Mouse (Mus musculus) kidney, embryonic 16.5 days (tissue): Measurements from ENCODE around the gene Rasa3. TPM values are rescaled to one million over a fixed set of nuclear protein-coding genes. Genes with fewer than 3 reads are reported as not detected.

Experiments used
- ATAC-seq: fragments of 200-750 bp; cut with Nextera tagmentation; 2 replicates; pipeline ENCODE4 v1.8.0; 2017; ENCODE audit warnings: moderate TSS enrichment; ENCODE audit not compliant: low FRiP score, low TSS enrichment
- H3K27ac ChIP-seq: fragments of 300-500 bp; sonication (generic); 2 replicates; pipeline ENCODE4 v1.5.1; 2014; ENCODE audit warnings: low read length
- H3K27me3 ChIP-seq: fragments of 300-500 bp; sonication (generic); 2 replicates; pipeline ENCODE4 v1.6.1; 2014; ENCODE audit warnings: low read length, control low read depth, mixed read lengths; ENCODE audit not compliant: insufficient read depth
- H3K36me3 ChIP-seq: fragments of 300-500 bp; sonication (generic); 2 replicates; pipeline ENCODE4 v1.6.1; 2014; ENCODE audit warnings: low read length, control low read depth, mixed read lengths; ENCODE audit not compliant: insufficient read depth
- H3K4me1 ChIP-seq: fragments of 300-500 bp; sonication (generic); 2 replicates; pipeline ENCODE4 v1.6.1; 2014; ENCODE audit warnings: low read length, control low read depth, mixed read lengths; ENCODE audit not compliant: insufficient read depth
- H3K4me2 ChIP-seq: fragments of 300-500 bp; sonication (generic); replicated peaks from 2 replicates; pipeline ENCODE4 v1.6.1; 2014; ENCODE audit warnings: low read depth, low read length
- H3K4me3 ChIP-seq: fragments of 300-500 bp; sonication (generic); 2 replicates; pipeline ENCODE4 v1.5.1; 2014; ENCODE audit warnings: mild to moderate bottlenecking, low read length
- H3K9ac ChIP-seq: fragments of 300-500 bp; sonication (generic); replicated peaks from 2 replicates; pipeline ENCODE4 v1.6.1; 2014; ENCODE audit warnings: low read length
- H3K9me3 ChIP-seq: fragments of 300-500 bp; sonication (generic); 2 replicates; pipeline ENCODE4 v1.6.1; 2016; ENCODE audit warnings: low read length, control low read depth
- WGBS: fragments of 180-500 bp; shearing (Covaris S2); extraction: QIAGEN DNeasy Blood & Tissue Kit; methylation state at CpG from one replicate; pipeline ENCODE4 v1.1.7; 2014; 5-methylcytosine and 5-hydroxymethylcytosine counted together
- polyA plus RNA-seq: library from polyadenylated mRNA; unstranded; fragments of >200 nt; fragmentation: Nextera tagmentation; extraction: Ambion mirVana; gene quantifications from 2 replicates; pipeline ENCODE4 v1.2.1, GENCODE M21; 2015

Gene Rasa3
- polyA plus RNA-seq, 1 experiment from 2014 or later: 28.2 TPM

- peaks cover 13% of the 10 kb centered on the region for H3K4me1 ChIP-seq
- no peak overlapping the region for H3K4me2 ChIP-seq
- ATAC-seq: no peak
- 88% methylated on average over 10 of the region's 10 CpGs for WGBS
- H3K27ac ChIP-seq: no peak overlapping the region
- no peak overlapping the region for H3K9ac ChIP-seq
- no peak overlapping the region for H3K4me3 ChIP-seq
- H3K36me3 ChIP-seq: peaks cover 6% of the 10 kb centered on the region; the same call in 1 of the 2 replicates
- H3K27me3 ChIP-seq: no peaks in the 10 kb centered on the region
- H3K9me3 ChIP-seq: no peaks in the 10 kb centered on the region; the same call in 1 of the 2 replicates
Measured at GRCm38 (mm10) chr8:13626114-13626513, 51.3 kb downstream of the Rasa3 start.

DNA sequence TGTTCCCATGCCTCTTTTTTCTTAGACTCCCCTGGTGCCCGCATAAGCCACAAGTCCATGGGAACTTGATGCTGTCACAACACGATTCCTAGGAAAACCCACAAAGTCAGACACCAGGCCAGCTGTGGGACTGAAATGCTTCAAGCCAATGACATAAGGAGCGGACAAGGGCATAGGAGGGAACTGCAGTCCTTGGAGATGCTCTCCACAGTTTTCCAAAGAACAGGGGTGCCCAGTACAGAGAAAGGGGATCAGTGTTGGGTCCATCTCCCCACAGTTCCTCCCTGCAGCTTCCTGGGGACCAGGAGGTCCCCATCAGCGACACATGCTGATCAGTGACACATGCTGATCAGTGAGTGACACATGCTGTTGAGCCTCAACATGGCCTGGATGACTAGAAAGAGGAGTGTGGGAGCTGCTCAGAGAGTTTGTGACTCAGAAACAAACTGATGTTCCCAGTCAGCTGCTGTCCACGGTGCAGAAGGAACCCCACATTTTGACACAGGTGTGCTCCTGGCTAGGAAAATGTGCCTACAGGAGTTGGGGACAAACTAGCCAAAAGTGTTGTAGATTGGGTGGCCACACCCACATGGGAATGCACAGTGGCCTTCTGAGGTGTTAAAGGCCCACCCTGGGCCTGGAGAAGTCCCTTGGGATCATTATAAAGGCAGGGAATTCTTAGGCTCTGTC lies 52.0 kb downstream of the Rasa3 start:
- Histone ChIP-seq H3K9me3 (no peaks in the 10 kb centered on the region; the same call in 1 of the 2 replicates), H3K4me3 (no peak overlapping the region), H3K4me1 (peaks cover 13% of the 10 kb centered on the region), H3K27ac (no peak overlapping the region), H3K4me2 (no peak overlapping the region), H3K36me3 (peaks cover 6% of the 10 kb centered on the region; the same call in 1 of the 2 replicates), H3K27me3 (no peaks in the 10 kb centered on the region), H3K9ac (no peak overlapping the region)
- ATAC-seq: no peak
- 73% methylated on average over 5 of the region's 5 CpGs for WGBS

DNA sequence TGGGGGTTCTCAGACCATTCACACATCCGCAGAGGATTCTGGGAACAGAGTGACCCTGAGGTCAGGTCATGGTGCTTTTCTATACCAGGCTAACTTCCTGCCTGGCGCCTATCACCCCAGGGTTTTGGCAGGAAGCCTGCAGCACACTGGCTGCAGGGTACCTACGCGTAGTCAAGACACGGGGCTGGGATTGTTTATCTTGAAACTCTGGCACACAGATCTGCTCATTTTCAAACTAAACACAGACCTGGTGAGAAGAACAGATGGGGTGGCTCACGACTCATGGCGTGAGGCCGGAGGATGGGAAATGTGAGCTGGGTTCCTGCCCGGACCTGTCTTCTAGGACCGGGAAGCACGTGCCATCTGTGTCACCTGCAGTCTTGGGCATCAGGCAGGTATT lies 52.5 kb downstream of the Rasa3 start:
- 20% methylated on average over 11 of the region's 11 CpGs for WGBS
- peaks cover 13% of the 10 kb centered on the region for H3K4me1 ChIP-seq
- no peak overlapping the region for H3K4me3 ChIP-seq
- no peak overlapping the region for H3K27ac ChIP-seq
- ATAC-seq: no peak
- H3K27me3 ChIP-seq: no peaks in the 10 kb centered on the region
- H3K9ac ChIP-seq: no peak overlapping the region
- H3K9me3 ChIP-seq: no peaks in the 10 kb centered on the region; the same call in 1 of the 2 replicates
- peaks cover 6% of the 10 kb centered on the region; the same call in 1 of the 2 replicates for H3K36me3 ChIP-seq
- no peak overlapping the region for H3K4me2 ChIP-seq

GRCm38 (mm10) chr8:13623911-13624421 lies 53.4 kb downstream of the Rasa3 start:
- H3K27me3 ChIP-seq: no peaks in the 10 kb centered on the region
- H3K9me3 ChIP-seq: no peaks in the 10 kb centered on the region; the same call in 1 of the 2 replicates
- H3K4me2 ChIP-seq: no peak overlapping the region
- H3K36me3 ChIP-seq: peaks cover 6% of the 10 kb centered on the region; the same call in 1 of the 2 replicates
- H3K9ac ChIP-seq: no peak overlapping the region
- H3K27ac ChIP-seq: no peak overlapping the region
- no peak overlapping the region for H3K4me3 ChIP-seq
- peak; percentile 25; the same call in 1 of the 2 replicates for ATAC-seq
- WGBS: 66% methylated on average over 10 of the region's 10 CpGs
- H3K4me1 ChIP-seq: peaks cover 13% of the 10 kb centered on the region

DNA sequence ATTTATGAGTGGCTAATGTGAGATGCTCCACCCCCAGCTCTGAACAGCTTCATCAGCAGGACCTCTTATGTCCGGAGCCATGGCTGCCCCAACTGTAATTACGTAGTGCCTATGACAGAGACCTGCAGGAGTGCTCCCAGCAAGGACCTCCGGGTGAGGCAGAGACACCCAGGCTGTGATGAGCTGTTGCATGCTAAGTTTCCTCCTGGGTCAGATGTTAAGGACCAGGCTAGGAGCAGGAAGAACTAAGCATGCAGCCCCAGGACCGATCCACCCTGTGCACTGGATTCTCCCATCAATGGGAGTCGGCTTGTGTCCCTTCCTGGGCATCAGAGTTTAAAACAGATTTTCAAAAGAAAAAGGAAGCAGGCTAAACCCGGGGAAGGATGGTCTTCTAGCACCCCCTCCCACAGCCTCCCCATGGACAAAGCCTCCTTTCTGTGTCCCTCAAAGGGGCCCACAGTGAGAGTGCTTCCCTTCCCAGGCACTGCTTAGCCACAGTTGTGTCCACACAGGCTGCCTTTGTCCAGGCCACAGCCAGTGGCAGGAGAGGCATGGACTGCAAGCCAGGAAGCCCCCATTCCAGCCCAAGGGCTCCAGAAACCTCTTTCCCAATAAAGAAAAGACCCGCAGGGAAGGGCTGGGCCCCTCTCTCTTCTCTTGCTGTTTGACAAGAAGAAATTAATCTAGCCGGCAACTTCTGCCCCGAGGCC lies 54.2 kb downstream of the Rasa3 start:
- H3K9me3 ChIP-seq: no peaks in the 10 kb centered on the region; the same call in 1 of the 2 replicates
- no peak for ATAC-seq
- WGBS: 48% methylated on average over 9 of the region's 9 CpGs
- no peak overlapping the region for H3K9ac ChIP-seq
- peaks cover 6% of the 10 kb centered on the region; the same call in 1 of the 2 replicates for H3K36me3 ChIP-seq
- H3K27me3 ChIP-seq: no peaks in the 10 kb centered on the region
- H3K4me3 ChIP-seq: no peak overlapping the region
- no peak overlapping the region for H3K4me2 ChIP-seq
- peaks cover 13% of the 10 kb centered on the region for H3K4me1 ChIP-seq
- no peak overlapping the region for H3K27ac ChIP-seq

GRCm38 (mm10) chr8:13620226-13620920 lies 57.0 kb downstream of the Rasa3 start:
- ATAC-seq: no peak
- 89% methylated on average over 9 of the region's 9 CpGs for WGBS
- H3K27ac ChIP-seq: no peak overlapping the region

GRCm38 (mm10) chr8:13616831-13617505 lies 60.4 kb downstream of the Rasa3 start:
- ATAC-seq: no peak
- no peaks in the 10 kb centered on the region for H3K27me3 ChIP-seq
- no peak overlapping the region for H3K4me3 ChIP-seq
- peaks cover 8% of the 10 kb centered on the region; the same call in 1 of the 2 replicates for H3K36me3 ChIP-seq
- no peak overlapping the region for H3K27ac ChIP-seq
- no peaks in the 10 kb centered on the region for H3K9me3 ChIP-seq
- peaks cover 3% of the 10 kb centered on the region; the same call in 1 of the 2 replicates for H3K4me1 ChIP-seq
- no peak overlapping the region for H3K9ac ChIP-seq
- H3K4me2 ChIP-seq: no peak overlapping the region
- 83% methylated on average over 17 of the region's 17 CpGs for whole genome bisulfite sequencing

More at GRCm38 (mm10) chr8:13620226-13620920, 57.0 kb downstream of the Rasa3 start:
- Histone ChIP-seq H3K27me3 (no peaks in the 10 kb centered on the region), H3K9ac (no peak overlapping the region), H3K9me3 (no peaks in the 10 kb centered on the region), H3K4me1 (peaks cover 13% of the 10 kb centered on the region), H3K4me3 (no peak overlapping the region), H3K4me2 (no peak overlapping the region), H3K36me3 (no peaks in the 10 kb centered on the region)

- no peak overlapping the region for H3K4me3 ChIP-seq
- H3K9me3 ChIP-seq: no peaks in the 10 kb centered on the region
- peaks cover 8% of the 10 kb centered on the region; the same call in 1 of the 2 replicates for H3K36me3 ChIP-seq
- peak overlapping the region; percentile 8; the same call in 1 of the 2 replicates for H3K4me2 ChIP-seq
- H3K27ac ChIP-seq: no peak overlapping the region
- H3K4me1 ChIP-seq: peaks cover 3% of the 10 kb centered on the region; the same call in 1 of the 2 replicates
- no peak for ATAC-seq
- WGBS: 44% methylated on average over 10 of the region's 10 CpGs
- no peak overlapping the region for H3K9ac ChIP-seq
- H3K27me3 ChIP-seq: no peaks in the 10 kb centered on the region
Measured at GRCm38 (mm10) chr8:13614924-13615391, 62.4 kb downstream of the Rasa3 start.

DNA sequence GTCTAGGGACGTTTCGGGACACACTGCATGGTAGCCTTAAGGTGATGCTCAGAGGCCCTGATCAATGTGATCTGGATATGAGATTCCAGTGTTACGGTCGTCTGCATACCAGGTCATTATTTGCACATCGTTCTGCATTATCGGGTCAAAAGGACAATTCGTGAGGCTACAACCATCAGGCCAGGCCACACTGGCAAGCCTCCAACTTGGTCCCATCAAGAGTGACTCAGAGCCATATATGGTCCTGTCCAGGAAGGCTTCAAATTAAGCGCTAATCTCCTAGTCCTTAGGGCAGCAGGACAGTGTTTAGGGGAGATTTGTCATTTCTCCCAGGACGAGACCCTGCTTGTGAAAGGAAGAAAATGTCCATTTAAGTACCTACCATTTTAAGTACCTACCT lies 63.3 kb downstream of the Rasa3 start:
- Histone ChIP-seq H3K9ac (no peak overlapping the region), H3K9me3 (no peaks in the 10 kb centered on the region), H3K4me2 (no peak overlapping the region), H3K4me3 (no peak overlapping the region), H3K36me3 (peaks cover 8% of the 10 kb centered on the region; the same call in 1 of the 2 replicates), H3K27ac (no peak overlapping the region), H3K27me3 (no peaks in the 10 kb centered on the region), H3K4me1 (peaks cover 3% of the 10 kb centered on the region; the same call in 1 of the 2 replicates)
- 85% methylated on average over 9 of the region's 9 CpGs for WGBS
- ATAC-seq: no peak
